Mouse (Mus musculus) limb, embryonic 14.5 days (tissue): ENCODE measurements around the gene Sbds. TPM values are rescaled to one million over a fixed set of nuclear protein-coding genes. Genes with fewer than 3 reads are reported as not detected.

Source experiments
- ATAC-seq: fragments of 200-750 bp; cut with Nextera tagmentation; 2 replicates; pipeline ENCODE4 v1.8.0; 2017; ENCODE audit warnings: low read depth, moderate number of reproducible peaks, moderate TSS enrichment; ENCODE audit not compliant: low FRiP score
- DNase-seq: peaks from one replicate; pipeline ENCODE4 v3.0.0-alpha.2; 2015; ENCODE audit warnings: low spot score
- H3K27ac ChIP-seq: fragments of 300-500 bp; sonication (generic); replicated peaks from 2 replicates; pipeline ENCODE4 v1.5.1; 2014; ENCODE audit warnings: low read depth, mild to moderate bottlenecking, low read length, moderate library complexity, mixed read lengths
- H3K27me3 ChIP-seq: fragments of 300-500 bp; sonication (generic); 2 replicates; pipeline ENCODE4 v1.6.1; 2014; ENCODE audit warnings: low read length, mixed read lengths; ENCODE audit not compliant: control insufficient read depth, insufficient read depth
- H3K36me3 ChIP-seq: fragments of 300-500 bp; sonication (generic); 2 replicates; pipeline ENCODE4 v1.6.1; 2014; ENCODE audit warnings: mild to moderate bottlenecking, low read length, moderate library complexity, mixed read lengths; ENCODE audit not compliant: control insufficient read depth, insufficient read depth
- H3K4me1 ChIP-seq: fragments of 300-500 bp; sonication (generic); 2 replicates; pipeline ENCODE4 v1.6.1; 2014; ENCODE audit warnings: antibody characterized with exemption, low read length, mixed read lengths; ENCODE audit not compliant: control insufficient read depth, insufficient read depth
- H3K4me2 ChIP-seq: fragments of 300-500 bp; sonication (generic); replicated peaks from 2 replicates; pipeline ENCODE4 v1.6.1; 2014; ENCODE audit warnings: low read depth, mild to moderate bottlenecking, low read length, moderate library complexity; ENCODE audit not compliant: severe bottlenecking
- H3K4me3 ChIP-seq: fragments of 300-500 bp; sonication (generic); replicated peaks from 2 replicates; pipeline ENCODE4 v1.5.1; 2014; ENCODE audit warnings: low read length
- H3K9ac ChIP-seq: fragments of 300-500 bp; sonication (generic); 2 replicates; pipeline ENCODE4 v1.6.1; 2014; ENCODE audit warnings: mild to moderate bottlenecking, low read depth, low read length, moderate library complexity; ENCODE audit not compliant: severe bottlenecking
- H3K9me3 ChIP-seq: fragments of 300-500 bp; sonication (generic); 2 replicates; pipeline ENCODE4 v1.6.1; 2016; ENCODE audit warnings: low read length; ENCODE audit not compliant: control insufficient read depth
- POLR2A ChIP-seq: fragments of 200-500 bp; IDR thresholded peaks from 2 replicates; pipeline ENCODE4 v1.8.0; 2012; ENCODE audit warnings: inconsistent platforms, mild to moderate bottlenecking, moderate library complexity, borderline replicate concordance; ENCODE audit not compliant: insufficient read depth, insufficient read length; ENCODE audit errors: extremely low read depth
- WGBS: fragments of 180-500 bp; shearing (Covaris S2); extraction: QIAGEN DNeasy Blood & Tissue Kit; methylation state at CpG from one replicate; pipeline ENCODE4 v1.1.7; 2014; 5-methylcytosine and 5-hydroxymethylcytosine counted together
- polyA plus RNA-seq, 2 experiments: library from polyadenylated mRNA; depleted of rRNA in 1 of 2; stranded (reverse) in 1 of 2; unstranded in 1 of 2; fragments of >200 nt; fragmentation: Nextera tagmentation in 1 of 2; extraction: Ambion mirVana in 1 of 2; gene quantifications; 2 replicates each; pipeline versions ENCODE4 v1.2.1 to v1.2.3; 2012 to 2014

Sbds gene
- polyA plus RNA-seq, 2 experiments = 50.8 to 51.9 TPM

GRCm38 (mm10) chr5:130216781-130217180 lies 38.5 kb downstream of the Sbds start, which contains the start of gene Tmem248:
Gene Tmem248, plus strand, starts transcription at chr5:130217081.
- Histone ChIP-seq H3K36me3 (peaks cover 25% of the 10 kb centered on the region), H3K9ac (no peak within 1 kb of the TSS), H3K4me1 (peaks cover 5% of the 10 kb centered on the region; the same call in 1 of the 2 replicates), H3K27me3 (no peaks in the 10 kb centered on the region), H3K4me2 (no peak within 1 kb of the TSS), H3K9me3 (no peaks in the 10 kb centered on the region), H3K4me3 (no peak within 1 kb of the TSS), H3K27ac (no peak within 1 kb of the TSS)
- ATAC-seq (no peak), DNase-seq (no peak)
- WGBS = 86% methylated on average over 7 of the region's 7 CpGs
- TF ChIP-seq POLR2A = no peak

- no peak for TF ChIP-seq POLR2A
- Histone ChIP-seq H3K9ac (no peak overlapping the region), H3K27me3 (no peaks in the 10 kb centered on the region), H3K27ac (no peak overlapping the region), H3K4me1 (no peaks in the 10 kb centered on the region), H3K4me3 (no peak overlapping the region), H3K36me3 (peaks cover 54% of the 10 kb centered on the region), H3K4me2 (no peak overlapping the region), H3K9me3 (no peaks in the 10 kb centered on the region)
- WGBS = 91% methylated on average over 11 of the region's 11 CpGs
- DNase-seq (no peak), ATAC-seq (no peak)
These were observed 42.4 kb downstream of the Sbds start for GRCm38 (mm10) chr5:130212956-130213355.

GRCm38 (mm10) chr5:130207299-130207698 lies 48.0 kb downstream of the Sbds start:
- ATAC-seq (no peak), DNase-seq (no peak)
- 94% methylated on average over 4 of the region's 4 CpGs for WGBS
- peaks cover 58% of the 10 kb centered on the region for H3K36me3 ChIP-seq
- H3K9ac ChIP-seq = no peak overlapping the region
- no peak for TF ChIP-seq POLR2A
- H3K4me1 ChIP-seq = no peaks in the 10 kb centered on the region
- H3K4me2 ChIP-seq = no peak overlapping the region
- no peaks in the 10 kb centered on the region for H3K27me3 ChIP-seq
- H3K4me3 ChIP-seq = no peak overlapping the region
- H3K27ac ChIP-seq = no peak overlapping the region
- no peaks in the 10 kb centered on the region for H3K9me3 ChIP-seq

- peaks cover 52% of the 10 kb centered on the region for H3K36me3 ChIP-seq
These were observed 49.8 kb downstream of the Sbds start for GRCm38 (mm10) chr5:130205441-130206023.

GRCm38 (mm10) chr5:130204560-130204959 lies 50.8 kb downstream of the Sbds start:
- Histone ChIP-seq H3K27ac (no peak overlapping the region), H3K4me2 (no peak overlapping the region), H3K4me3 (no peak overlapping the region), H3K9me3 (no peaks in the 10 kb centered on the region), H3K4me1 (no peaks in the 10 kb centered on the region), H3K27me3 (no peaks in the 10 kb centered on the region), H3K9ac (no peak overlapping the region), H3K36me3 (peaks cover 47% of the 10 kb centered on the region)
- TF ChIP-seq POLR2A = no peak
- DNase-seq (no peak), ATAC-seq (no peak)
- WGBS = 76% methylated on average over 6 of the region's 6 CpGs

More at GRCm38 (mm10) chr5:130205441-130206023, 49.8 kb downstream of the Sbds start:
- 87% methylated on average over 3 of the region's 3 CpGs for WGBS
- TF ChIP-seq POLR2A = no peak
- Histone ChIP-seq H3K9ac (no peak overlapping the region), H3K4me2 (no peak overlapping the region), H3K4me1 (no peaks in the 10 kb centered on the region), H3K27me3 (no peaks in the 10 kb centered on the region), H3K9me3 (no peaks in the 10 kb centered on the region), H3K4me3 (no peak overlapping the region), H3K27ac (no peak overlapping the region)
- no peak for ATAC-seq
- DNase-seq = no peak
